Mouse (Mus musculus): ENCODE data around the gene Sirt1. TPM values are rescaled to one million over a fixed set of nuclear protein-coding genes. Genes with fewer than 3 reads are reported as not detected.
A peak's percentile ranks its signal among the peaks of the same experiment; 100 is the strongest.
"Not testable (repeated sequence)": the region's sequence is repeated elsewhere in the genome, so short reads cannot be mapped to it uniquely, and the experiment has no call there.

Gene Sirt1
- total RNA-seq (2017), result 63.9 and 69.2 TPM in 2 replicates

DNA sequence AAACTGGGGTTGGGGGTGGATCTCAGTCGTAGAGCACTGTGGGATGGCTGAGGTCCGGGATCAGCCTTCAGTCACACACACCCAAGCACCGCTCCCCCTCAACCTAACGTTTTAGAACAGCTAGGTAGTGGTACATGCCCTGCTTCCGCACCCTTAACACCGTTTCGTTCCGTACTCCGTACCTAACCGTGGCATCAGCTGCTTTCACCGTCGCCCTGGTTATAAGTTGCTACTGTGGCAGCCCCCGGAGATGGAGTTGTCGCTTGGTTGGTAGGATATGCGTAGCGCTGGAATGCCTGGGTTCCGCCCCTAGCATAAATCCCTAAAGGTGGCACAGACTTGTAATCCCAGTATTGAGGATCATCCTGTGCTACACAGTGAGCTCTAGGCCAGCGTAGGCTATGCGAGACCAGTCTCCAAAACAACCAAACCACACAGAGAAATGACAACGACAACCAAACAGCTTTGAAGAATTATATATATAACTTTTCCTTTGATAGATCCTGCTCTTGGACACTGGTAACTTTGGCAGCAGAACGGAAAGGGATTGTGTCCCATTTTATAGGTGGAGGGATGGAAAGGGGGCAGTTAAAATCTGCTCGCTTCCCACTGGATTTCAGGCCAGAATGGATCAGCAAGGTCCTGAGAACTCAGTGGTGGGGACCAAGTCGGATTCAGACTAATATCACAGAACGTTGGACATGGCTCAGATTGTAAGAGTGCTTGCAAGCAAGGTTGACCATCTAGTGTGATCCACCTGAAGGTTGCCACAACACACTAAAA lies at the start of gene Sirt1:
Gene Sirt1 (minus strand): TSS at position 207 of the 783 bp plus-strand sequence.
- ATAC-seq (ENCODE audit: extremely low read depth, insufficient number of reproducible peaks, low FRiP score, poor library complexity, severe bottlenecking), result no peak

DNA sequence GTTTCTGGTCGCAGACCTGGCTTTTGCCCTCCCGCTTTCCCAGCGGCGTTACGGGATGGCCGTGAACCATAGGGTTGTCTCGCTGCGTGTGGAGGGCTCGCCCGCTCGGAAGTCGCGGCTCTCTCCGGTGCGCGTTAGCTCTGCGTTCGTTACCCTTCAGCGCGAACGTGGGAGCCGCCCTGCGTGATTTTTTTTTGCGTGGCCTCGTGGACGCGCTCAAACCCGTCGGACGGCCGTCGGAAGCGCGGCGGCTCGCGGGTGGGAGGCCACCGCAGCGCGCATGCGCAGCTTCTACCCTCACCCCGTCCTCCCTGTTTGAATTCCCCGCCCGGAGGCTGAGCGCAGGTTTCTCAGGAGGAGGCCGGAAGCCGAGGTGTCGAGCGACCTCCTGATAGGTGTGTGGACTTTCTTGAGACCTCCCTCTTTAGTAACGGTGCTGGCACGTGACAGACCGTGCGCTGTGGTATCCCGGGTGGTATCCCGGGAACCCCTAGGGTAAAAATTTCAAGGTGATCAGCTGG lies 48.3 kb upstream of the Sirt1 start, which contains the start of gene Ctnna3:
Gene Ctnna3 (plus strand): TSS at position 314 of the 521 bp plus-strand sequence.
- ATAC-seq (ENCODE audit: extremely low read depth, insufficient number of reproducible peaks, low FRiP score, poor library complexity, severe bottlenecking), result peak; percentile 84

DNA sequence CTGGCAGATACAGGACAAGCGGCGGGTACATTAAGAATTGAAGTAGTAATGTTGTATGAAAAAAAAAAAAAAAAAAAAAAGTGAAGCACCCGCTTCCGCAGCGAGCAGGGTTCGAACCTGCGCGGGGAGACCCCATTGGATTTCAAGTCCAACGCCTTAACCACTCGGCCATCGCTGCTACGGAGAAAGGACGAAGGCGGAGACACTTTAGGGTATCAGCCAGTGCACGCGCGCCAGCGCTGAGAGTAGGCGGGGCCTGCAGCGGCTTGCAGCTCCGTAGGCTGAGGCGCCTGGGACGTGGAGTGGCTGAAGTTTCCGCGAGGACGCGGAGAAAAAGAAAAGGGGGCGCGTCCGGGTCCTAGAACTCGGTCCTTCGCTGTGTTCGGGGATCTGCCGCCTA lies 47.9 kb upstream of the Sirt1 start:
- peak; percentile 88 for ATAC-seq (ENCODE audit: extremely low read depth, insufficient number of reproducible peaks, low FRiP score, poor library complexity, severe bottlenecking)

DNA sequence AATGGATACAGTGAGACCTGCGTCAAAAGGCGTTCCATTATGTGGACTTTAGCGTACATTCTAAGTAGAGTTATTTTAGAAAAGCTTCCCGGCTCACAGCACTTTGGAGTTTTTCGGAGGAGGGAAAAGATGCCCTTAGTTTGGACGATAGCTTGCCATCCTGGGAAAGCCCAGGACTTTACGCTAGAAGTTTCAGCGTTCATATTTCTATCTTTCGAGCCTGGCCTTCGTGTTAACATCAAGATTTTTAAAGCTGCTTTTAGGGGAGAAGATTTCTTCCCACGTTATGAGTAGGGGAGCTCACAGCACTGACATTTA lies 47.5 kb upstream of the Sirt1 start:
- ATAC-seq (ENCODE audit: extremely low read depth, insufficient number of reproducible peaks, low FRiP score, poor library complexity, severe bottlenecking), result no peak

DNA sequence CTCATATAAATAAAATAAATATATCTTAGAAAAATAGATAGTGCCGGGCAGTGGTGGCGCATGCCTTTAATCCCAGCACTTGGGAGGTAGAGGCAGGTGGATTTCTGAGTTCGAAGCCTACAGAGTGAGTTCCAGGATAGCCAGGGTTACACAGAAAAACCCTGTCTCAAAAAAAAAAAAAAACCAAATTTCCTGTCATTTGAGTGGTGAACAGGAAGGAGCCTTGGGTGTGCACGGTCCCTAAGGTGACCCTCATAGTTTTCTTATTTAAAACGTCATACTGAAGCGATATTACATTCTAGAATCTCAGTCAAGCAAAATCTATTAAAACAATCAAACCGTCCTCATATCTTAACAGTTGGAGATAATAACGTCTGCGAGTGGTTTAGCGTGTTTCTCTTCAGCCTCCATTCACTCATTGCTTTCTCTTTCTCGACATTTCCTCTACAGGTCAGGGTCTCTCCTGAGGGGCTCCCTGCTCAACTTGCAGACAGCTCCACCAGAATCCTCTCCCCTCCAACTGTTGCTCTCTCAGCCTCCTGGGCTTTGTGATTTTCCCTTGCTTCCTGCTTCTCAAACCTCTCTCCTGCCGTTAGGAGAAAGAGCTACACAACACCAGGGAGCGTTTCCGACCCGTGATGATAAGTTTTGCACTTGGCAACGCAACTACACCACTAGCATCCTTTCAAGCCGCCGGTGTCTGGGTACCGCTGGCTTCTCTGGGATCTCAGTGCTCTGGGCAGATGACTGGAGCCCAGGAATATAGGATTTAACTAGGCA lies 46.9 kb upstream of the Sirt1 start:
- ATAC-seq (ENCODE audit: extremely low read depth, insufficient number of reproducible peaks, low FRiP score, poor library complexity, severe bottlenecking), result no peak

DNA sequence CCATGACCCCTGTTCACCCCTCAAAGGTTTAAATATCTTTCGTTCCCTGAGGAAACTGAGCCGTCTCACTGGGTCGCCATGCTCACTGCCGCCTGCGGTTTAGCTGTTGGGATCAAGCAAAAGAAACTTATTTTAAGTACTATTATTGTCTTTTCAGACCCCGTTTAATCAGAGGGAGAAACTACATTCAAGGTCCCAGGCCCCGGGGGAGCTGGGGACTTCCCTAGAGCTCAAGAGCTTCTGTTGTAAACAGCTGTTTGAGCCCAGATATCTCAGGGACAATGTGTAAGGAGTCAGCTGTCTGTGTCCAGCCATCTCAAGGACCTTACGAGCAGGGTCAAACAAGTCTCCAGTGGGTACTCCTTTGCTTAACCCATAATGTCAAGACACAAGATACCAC lies 45.6 kb upstream of the Sirt1 start:
- ATAC-seq (ENCODE audit: extremely low read depth, insufficient number of reproducible peaks, low FRiP score, poor library complexity, severe bottlenecking), result no peak

DNA sequence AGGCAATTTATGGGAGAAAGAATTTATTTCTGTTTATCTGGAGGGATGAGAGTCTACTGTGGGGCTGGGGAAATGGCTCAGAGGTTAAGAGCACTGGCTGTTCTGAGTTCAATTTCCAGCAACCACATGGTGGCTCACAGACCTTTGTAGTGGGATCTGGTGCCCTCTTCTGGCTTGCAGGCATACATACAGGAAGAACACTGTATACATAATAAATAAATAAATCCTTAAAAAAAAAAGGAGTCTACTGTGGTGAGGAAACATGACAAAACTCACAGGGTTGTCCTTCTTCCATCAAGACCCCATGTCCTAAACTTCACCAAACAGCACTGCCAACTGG lies 42.9 kb upstream of the Sirt1 start:
- 0 out of 2 replicates have a peak, but pooled peaks have one; percentile 30 for ATAC-seq (ENCODE audit: extremely low read depth, insufficient number of reproducible peaks, low FRiP score, poor library complexity, severe bottlenecking)

DNA sequence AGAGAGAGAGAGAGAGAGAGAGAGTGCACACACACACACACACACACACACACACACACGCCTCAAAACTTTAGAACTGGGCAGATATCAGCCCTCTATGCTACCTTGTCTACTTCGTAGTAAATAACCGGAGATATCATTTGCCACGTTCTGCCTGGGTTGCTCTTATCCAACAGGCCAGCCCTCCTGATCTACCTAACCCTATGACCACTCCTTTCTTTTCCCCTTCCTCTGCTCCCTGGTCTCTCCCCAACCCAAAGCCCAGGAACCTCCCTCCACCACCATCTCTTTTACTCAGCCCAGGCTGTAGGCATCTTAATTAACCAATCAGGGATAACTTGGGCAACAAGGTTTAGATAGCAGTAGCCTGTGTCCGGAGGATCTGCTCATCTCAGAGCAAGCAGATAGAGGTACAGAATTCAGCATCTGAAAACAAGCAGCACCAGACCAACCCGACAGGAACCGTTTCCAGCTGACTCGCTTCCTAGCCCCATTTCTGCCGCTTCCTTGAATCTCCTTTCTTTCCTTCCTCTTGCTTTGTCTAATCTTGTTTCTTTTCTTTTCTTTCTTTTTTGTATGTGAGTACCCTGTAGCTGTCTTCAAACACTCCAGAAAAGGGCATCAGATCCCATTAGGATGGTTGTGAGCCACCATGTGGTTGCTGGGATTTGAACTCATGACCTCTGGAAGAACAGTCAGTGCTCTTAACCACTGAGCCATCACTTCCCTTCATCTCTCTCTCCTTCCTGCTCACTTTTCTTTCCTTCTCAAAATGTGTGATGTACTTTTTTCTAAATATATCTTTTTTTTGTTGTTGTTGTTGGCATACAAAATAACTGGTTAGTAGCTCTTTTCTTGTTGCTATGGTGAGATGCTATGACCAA lies 42.3 kb upstream of the Sirt1 start:
- no peak for ATAC-seq (ENCODE audit: extremely low read depth, insufficient number of reproducible peaks, low FRiP score, poor library complexity, severe bottlenecking)

DNA sequence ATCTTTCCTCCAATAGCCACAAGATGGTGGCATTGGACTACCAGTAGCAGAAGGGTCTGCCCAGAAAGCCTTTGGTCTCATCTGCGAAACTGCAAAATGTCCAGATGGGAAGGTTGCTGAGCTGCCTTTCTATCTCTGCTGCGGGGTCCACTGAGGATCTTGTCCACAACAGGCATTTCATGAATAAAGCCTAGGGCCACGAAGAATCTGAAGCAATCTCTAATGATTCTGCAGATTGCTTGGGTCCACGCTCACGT lies 41.2 kb upstream of the Sirt1 start:
- ATAC-seq (ENCODE audit: extremely low read depth, insufficient number of reproducible peaks, low FRiP score, poor library complexity, severe bottlenecking), result no peak

DNA sequence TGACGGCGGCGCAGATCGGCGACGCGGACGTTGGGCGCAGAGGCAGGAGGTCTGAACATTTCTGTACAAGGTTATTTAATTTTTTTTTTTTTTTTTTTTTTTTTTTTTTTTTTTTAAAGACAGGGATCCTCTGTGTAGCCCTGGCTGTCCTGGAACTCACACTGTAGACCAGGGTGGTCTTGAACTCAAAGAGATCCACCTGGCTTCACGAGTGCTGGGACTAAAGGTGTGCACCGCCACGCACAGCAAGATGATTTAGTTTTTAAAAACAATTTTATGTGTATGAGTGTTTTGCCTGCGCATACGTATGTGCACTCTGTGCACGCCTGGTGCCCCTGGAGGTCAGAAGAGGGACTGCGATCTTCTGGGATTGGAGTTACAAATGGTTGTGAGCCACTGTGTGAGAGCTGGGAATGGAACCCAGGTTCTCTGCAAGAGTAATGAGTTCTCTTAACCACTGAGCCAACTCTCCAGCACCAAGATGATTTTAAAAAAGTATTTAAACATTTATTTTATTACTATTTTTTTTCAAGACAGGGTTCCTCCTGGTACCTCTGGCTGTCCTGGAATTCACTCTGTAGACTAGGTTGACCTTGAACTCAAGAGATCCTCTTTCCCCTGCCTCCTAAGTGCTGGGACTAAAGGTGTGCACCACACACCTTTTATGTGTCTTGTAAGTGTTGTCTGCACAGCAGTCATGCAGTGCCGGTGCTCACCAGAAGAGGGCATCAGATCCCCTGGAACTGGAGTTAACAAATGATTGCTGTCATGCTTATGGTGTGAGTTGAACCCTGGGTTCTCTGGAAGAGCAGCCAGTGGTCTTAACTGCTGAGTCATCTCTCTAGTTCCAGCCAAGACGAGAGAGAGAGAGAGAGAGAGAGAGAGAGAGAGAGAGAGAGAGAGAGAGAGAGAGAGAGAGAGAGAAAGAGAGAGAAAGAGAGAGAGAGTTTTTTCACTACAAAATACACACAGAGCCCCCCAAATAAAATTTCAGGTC lies 40.5 kb upstream of the Sirt1 start, which contains the start of gene Gm7075:
Gene Gm7075 (minus strand): TSS at position 51 of the 997 bp plus-strand sequence.
- peak; percentile 49; the same call in 1 of the 2 replicates for ATAC-seq (ENCODE audit: extremely low read depth, insufficient number of reproducible peaks, low FRiP score, poor library complexity, severe bottlenecking)

DNA sequence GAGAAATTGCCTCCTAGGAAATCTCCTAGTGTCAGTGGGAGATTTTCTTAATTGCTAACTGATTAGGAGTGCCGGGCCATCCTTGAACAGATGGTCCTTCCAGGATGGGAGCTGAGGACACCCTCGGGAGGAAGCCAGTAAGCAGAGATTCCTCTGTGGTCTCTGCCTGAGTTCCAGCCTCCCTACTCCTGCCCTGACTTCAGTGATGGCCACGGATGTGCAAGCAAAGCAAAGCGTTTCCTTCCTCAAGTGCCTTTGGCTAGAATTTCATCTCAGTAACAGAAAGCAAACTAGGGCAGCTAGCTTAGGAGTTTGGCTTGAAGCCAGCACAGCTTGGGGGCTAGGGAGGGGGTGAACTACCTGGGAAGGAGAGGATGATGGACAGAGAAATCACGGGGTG lies 35.6 kb upstream of the Sirt1 start:
- no peak for ATAC-seq (ENCODE audit: extremely low read depth, insufficient number of reproducible peaks, low FRiP score, poor library complexity, severe bottlenecking)

DNA sequence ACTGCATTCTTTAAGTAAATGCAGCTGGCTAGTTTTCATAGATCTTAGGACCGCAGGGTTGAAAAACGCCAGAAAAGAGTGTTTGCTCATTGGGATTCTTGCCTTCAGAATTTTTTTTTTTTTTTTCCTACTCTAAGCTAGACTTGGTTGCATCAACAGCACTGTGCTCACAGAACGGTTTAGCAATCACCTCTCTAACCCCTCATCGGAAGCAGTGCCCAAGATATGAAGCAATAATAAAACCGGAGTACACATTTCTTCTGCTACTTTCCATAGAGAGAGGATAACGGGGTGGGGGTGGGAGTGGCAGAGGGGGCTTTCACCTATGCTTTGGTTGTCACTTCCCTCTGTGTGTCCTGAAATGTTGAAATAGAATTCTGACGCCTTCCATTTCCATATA lies 34.3 kb upstream of the Sirt1 start:
- no peak for ATAC-seq (ENCODE audit: extremely low read depth, insufficient number of reproducible peaks, low FRiP score, poor library complexity, severe bottlenecking)

DNA sequence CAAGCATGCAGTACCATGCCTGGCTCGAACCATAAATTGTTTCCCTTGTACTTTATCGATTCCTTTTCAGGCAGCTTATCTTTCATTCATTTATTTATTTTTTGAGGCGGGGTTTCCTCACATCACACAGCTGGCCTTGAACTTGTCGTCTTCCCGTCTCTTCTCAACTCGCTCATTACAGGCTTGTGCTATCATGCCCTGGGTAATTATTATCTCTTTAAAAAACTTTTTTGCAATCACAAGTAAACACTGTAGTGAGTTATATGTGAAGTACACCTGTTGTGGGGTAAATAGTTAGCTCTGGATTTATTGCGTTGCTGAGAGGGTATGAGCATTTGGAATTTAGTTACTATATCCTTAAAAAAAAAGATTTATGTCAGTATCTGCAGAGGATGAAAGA lies 33.8 kb upstream of the Sirt1 start:
- no peak for ATAC-seq (ENCODE audit: extremely low read depth, insufficient number of reproducible peaks, low FRiP score, poor library complexity, severe bottlenecking)

DNA sequence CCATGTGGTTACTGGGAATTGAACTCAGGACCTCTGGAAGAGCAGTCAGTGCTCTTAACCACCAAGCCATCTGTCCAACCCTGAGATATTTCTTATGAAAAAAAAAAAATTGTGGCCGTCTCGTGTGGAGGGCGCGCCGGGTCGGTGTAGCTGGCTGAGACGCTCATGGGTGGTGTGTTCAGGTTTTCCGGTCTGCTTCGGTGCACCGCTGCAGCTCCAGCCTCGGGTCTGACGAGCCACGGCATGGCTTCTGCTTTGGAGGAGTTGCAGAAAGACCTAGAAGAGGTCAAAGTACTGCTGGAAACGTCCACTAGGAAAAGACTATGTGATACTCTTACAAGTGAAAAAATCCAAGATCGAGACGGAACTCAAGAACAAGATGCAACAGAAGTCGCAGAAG lies 31.3 kb upstream of the Sirt1 start:
- no peak for ATAC-seq (ENCODE audit: extremely low read depth, insufficient number of reproducible peaks, low FRiP score, poor library complexity, severe bottlenecking)

DNA sequence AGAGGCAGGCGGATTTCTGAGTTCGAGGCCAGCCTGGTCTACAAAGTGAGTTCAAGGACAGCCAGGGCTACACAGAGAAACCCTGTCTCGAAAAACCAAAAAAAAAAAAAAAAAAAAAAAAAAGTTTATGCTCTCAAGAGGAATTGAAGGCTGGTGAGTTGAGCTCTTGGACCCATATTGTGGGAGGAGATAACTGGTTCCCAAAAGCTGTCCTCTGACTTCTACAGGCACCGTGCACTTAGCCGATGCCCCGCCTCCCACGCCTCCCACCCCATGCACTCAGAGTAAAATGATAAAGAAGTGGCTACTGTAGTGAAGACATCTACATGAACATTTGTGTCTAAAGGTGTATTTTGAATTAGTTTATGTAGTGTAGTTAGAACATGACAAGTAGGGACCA lies 30.2 kb upstream of the Sirt1 start:
- not testable (repeated sequence) for ATAC-seq (ENCODE audit: extremely low read depth, insufficient number of reproducible peaks, low FRiP score, poor library complexity, severe bottlenecking)

DNA sequence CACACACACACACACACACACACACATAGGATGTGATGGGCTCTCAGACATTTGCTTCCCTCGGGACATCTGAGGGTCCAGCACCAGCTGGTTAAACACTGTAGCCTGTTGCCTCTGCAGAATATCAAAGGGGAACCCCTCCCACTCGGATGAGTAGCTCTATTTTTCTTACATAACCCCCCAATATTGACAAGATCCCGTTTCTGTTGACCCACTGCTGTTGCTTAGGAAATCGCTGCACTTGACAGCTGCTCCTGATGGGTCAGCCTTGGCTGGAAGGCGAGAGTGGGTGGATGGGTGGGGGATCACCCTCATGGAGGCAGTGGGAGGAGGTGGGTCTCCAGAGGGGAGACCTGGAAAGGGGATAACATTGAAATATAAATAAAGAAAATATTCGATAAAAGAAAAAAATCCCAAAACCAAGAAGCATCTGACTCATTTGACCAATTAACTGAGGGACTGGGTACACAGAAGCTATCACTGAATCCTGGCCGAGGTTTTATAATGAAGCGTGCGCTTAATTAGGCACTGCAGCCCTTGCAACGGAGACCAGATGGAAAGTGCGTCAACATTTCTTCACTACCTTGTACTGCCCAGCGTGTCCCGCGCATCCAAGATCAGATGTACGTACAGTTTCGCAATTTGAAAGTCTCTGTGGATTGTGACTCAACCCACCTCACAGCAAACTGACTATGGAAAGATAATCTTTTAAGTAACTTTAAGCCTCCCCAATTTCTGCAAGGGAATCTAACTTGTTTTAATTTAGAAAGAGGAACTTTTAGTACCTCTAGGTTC lies 28.9 kb upstream of the Sirt1 start:
- ATAC-seq (ENCODE audit: extremely low read depth, insufficient number of reproducible peaks, low FRiP score, poor library complexity, severe bottlenecking), result no peak

DNA sequence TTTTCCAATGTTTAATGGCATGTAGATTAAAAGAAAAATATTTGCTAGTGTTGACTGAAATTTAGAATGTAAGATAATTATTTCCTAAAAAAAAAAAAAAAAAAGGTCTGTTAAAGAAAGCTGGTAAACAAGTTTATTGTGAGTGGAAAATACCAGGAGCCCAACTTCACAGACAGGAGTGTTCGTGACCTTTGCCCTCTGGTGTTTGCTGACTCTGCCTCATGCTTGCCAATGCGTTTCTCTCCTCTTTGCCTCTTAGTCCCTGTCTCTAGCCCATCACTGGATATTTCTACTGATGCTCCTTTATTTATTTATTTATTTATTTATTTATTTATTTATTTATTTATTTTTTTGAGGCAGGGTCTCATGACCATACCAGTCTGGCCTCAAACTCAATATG lies 22.1 kb upstream of the Sirt1 start:
- no peak for ATAC-seq (ENCODE audit: extremely low read depth, insufficient number of reproducible peaks, low FRiP score, poor library complexity, severe bottlenecking)

Measured in neutrophil, adult 5-6 weeks (primary cell).